Mouse (Mus musculus) layer of hippocampus, postnatal 10 days (tissue): ENCODE results near the gene Gm9008. TPM values are rescaled to one million over a fixed set of nuclear protein-coding genes. Genes with fewer than 3 reads are reported as not detected.
"Not testable (repeated sequence)": the region's sequence is repeated elsewhere in the genome, so short reads cannot be mapped to it uniquely, and the experiment has no call there.

Experiments used
- DNase-seq, 2 experiments: peaks; one replicate each; pipeline ENCODE4 v3.0.0; 2021; ENCODE audit warnings: low spot score in 2 of 2
- long read RNA-seq: library from polyadenylated mRNA; stranded (forward); transcript quantifications from one replicate; pipeline ENCODE4 v2.0.0, GENCODE M21; 2023
- total RNA-seq, 2 experiments: library from RNA; stranded (reverse); gene quantifications; 2 replicates each; pipeline ENCODE4 v1.2.3; 2021

Gene Gm9008
- total RNA-seq = 1 to 10 TPM; 6.0 to 6.5 TPM
- long read RNA-seq, partial matches to known transcripts = 0 of 1 reads
- long read RNA-seq, other reads (novel, unspliced or antisense) = 0 of 1 reads

GRCm38 (mm10) chr6:76497054-76497835 lies at the start of gene Gm9008:
Gene Gm9008 (minus strand): TSS chr6:76497784.
- DNase-seq = not testable (repeated sequence)

GRCm38 (mm10) chr6:76521975-76522641 lies 24.5 kb upstream of the Gm9008 start:
- DNase-seq = no peak

GRCm38 (mm10) chr6:76510200-76510599 lies 12.6 kb upstream of the Gm9008 start:
- DNase-seq = no peak

- DNase-seq = not testable (repeated sequence)
Observed at GRCm38 (mm10) chr6:76496335-76496734, 1.2 kb downstream of the Gm9008 start.

- no peak for DNase-seq
Observed at GRCm38 (mm10) chr6:76468194-76468593, 29.4 kb downstream of the Gm9008 start.
